Mouse (Mus musculus): ENCODE results near the gene Hmga1b.

DNA sequence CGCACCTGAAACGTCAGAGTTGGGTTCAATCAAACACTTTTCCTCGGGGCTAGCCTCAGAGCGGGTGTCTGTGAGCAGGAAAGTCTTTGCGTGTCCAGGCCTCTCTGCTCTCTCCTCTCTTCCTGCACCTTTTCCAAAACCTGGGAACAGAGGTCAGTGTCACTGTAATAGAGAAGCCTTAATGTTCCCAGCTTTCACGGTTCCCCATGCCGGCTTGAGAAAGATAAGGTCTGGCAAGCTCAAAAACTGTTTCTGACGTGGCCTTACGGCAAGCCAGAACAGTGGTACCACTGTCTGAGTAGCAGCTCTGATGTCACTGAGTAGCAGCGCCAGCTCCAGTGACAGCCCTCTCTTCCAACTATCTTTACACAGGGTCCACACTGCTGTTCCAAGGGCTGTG lies 48.0 kb upstream of the Hmga1b start:
- TF ChIP-seq GATA1 (IDR thresholded peaks at IDR 0.05; ENCODE audit: low read length) (no peak), TAL1 (IDR thresholded peaks at IDR 0.05; ENCODE audit: low read length) (no peak)
